Mouse (Mus musculus) right cerebral cortex, postnatal 36 days (tissue): ENCODE measurements around the gene Tab1.

ENCODE experiments used
- DNase-seq, 2 experiments: peaks; one replicate each; pipeline ENCODE4 v3.0.0; 2022; ENCODE audit warnings: low spot score in 2 of 2, mixed read lengths in 1 of 2

Tab1 gene

DNA sequence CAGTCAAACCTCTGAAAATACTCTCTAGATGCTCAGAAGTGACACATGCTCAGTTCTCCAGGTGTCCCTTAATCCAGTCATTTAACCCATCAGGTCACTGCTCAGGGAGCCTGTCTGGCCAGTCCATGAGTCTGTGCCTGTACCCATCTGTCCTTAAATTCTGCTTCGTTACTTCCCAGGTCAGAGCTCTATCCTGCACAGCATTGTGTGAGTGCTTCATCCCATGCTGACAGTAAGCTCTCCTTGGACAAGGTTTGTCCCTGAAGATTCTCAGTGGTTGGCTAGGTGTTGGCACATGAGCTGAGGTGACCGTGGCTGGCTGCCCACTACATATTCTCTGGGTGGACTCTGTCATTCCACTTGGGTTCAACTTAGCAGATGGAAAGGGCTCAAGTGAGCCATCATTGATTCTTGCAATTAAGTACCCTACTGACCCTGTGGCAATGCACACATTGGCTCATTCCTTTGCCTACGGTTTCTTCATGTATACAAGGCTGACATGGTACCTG is 73.2 kb downstream of the Tab1 start:
- DNase-seq: no peak

DNA sequence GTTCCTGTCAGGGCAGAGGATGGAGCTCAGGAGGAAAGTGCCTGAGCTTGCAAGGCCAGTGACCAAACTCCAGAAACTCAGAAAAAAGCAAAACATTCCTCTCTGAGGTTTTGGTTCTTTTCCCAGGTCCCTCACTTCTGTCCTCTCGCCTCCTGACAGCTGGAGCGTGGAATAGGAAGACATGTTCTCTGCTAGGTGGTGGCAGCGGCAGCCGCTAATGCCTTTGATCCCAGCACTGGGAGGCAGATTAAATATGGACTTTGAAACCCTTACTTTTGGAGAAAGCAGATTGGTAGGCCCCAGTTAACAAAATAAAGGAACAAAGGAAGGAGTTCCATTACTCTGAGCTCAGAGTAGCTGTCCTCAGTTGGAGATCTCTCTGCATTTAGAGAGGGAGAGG is 75.5 kb downstream of the Tab1 start:
- DNase-seq: no peak
